Comparison of ENCODE assay signal across 8 mouse cellular contexts in the genomic region with DNA sequence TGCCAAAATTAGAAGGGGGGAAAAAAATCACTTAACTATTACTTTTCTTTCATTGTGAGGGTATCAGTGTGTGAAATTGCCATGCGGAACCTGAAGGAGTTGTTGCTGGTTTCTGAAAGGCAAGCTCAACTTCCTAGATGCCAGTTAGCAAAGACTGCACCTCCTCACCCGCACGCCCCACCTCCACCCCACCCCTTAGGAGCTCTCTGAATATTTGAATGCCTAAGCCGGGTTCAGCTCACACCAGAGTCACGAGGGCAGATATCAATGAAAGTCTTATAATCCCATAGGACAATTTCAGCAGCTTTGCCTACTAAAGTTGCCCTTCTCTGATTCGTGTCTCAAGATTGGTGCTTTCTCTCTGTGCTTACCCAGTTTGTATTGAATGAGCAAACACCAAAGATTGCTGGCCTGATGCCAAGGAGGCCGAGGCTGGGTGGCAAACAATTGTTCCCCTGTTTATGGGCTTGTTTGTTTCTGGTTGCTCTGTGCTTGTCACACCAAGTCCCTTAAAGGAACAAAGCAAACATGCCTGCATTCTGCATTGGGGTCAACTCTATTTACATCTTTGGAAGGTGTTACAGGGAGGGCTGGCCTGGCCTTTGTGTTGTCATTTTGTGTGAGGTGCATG. TPM values are rescaled to one million over a fixed set of nuclear protein-coding genes. Genes with fewer than 3 reads are reported as not detected.
A peak's percentile ranks its signal among the peaks of the same experiment; 100 is the strongest.
DNase-seq lines count a peak whose midpoint lies in the region; ATAC-seq lines count a peak whose summit lies in the region.

No protein-coding gene starts in this region.

- H3K4me3 ChIP-seq in neural tube, embryonic 11.5 days (ENCODE audit: low read depth, low read length), result no peak overlapping the region
- H3K4me3 ChIP-seq in forebrain, embryonic 10.5 days, result no peak overlapping the region
- no peak overlapping the region for H3K4me3 ChIP-seq in hindbrain, embryonic 15.5 days
- H3K4me3 ChIP-seq in neural tube, embryonic 13.5 days, result no peak overlapping the region

- intact Hi-C loops in left cerebral cortex, postnatal 14 days (cut with DNase I), result no loop called here

- H3K27ac ChIP-seq in neural tube, embryonic 11.5 days (ENCODE audit: low read depth, low read length), result no peak overlapping the region
- H3K27ac ChIP-seq in forebrain, embryonic 10.5 days, result peak overlapping the region; percentile 44; the same call in 1 of the 2 replicates
- 0 out of 2 replicates have a peak overlapping the region, but pooled peaks have one; percentile 28 for H3K27ac ChIP-seq in hindbrain, embryonic 15.5 days (replicated peaks)
- H3K27ac ChIP-seq in neural tube, embryonic 13.5 days (replicated peaks), result peak overlapping the region; percentile 43; the same call in 1 of the 2 replicates

- peak; percentile 37 for DNase-seq in neural tube, embryonic 11.5 days (ENCODE audit: low spot score)
- no peak for DNase-seq in neural tube, embryonic 10.5 days (ENCODE audit: extremely low spot score, low spot score)
- DNase-seq in forebrain, embryonic 10.5 days (ENCODE audit: extremely low spot score, low spot score), result no peak
- peak; percentile 41 to 64 for DNase-seq in left cerebral cortex, postnatal 14 days (ENCODE audit: low spot score in 2 of 2)
- no peak for DNase-seq in T-cell, adult 2 months (ENCODE audit: low spot score)

- WGBS in neural tube, embryonic 11.5 days, result 50% methylated on average over 7 of the region's 7 CpGs
- WGBS in forebrain, embryonic 10.5 days, result 64% methylated on average over 7 of the region's 7 CpGs
- WGBS in hindbrain, embryonic 15.5 days, result 23% methylated on average over 7 of the region's 7 CpGs
- 32% methylated on average over 7 of the region's 7 CpGs for WGBS in neural tube, embryonic 13.5 days

- H3K36me3 ChIP-seq in neural tube, embryonic 11.5 days (ENCODE audit: control insufficient read depth, insufficient read depth, low read length), result no peaks in the 10 kb centered on the region
- no peaks in the 10 kb centered on the region for H3K36me3 ChIP-seq in forebrain, embryonic 10.5 days (replicated peaks)
- H3K36me3 ChIP-seq in hindbrain, embryonic 15.5 days, result no peaks in the 10 kb centered on the region
- no peaks in the 10 kb centered on the region for H3K36me3 ChIP-seq in neural tube, embryonic 13.5 days

- ATAC-seq in neural tube, embryonic 11.5 days (ENCODE audit: insufficient read depth, low FRiP score, low TSS enrichment), result no peak
- ATAC-seq in hindbrain, embryonic 15.5 days (ENCODE audit: low FRiP score, low read depth), result no peak
- no peak for ATAC-seq in neural tube, embryonic 13.5 days (ENCODE audit: low read depth)
- no peak for ATAC-seq in erythroblast, adult 5-6 weeks (replicated peaks; ENCODE audit: low FRiP score, poor library complexity, severe bottlenecking)

- H3K9me3 ChIP-seq in neural tube, embryonic 11.5 days (ENCODE audit: control insufficient read depth, low read length), result no peaks in the 10 kb centered on the region
- no peaks in the 10 kb centered on the region for H3K9me3 ChIP-seq in forebrain, embryonic 10.5 days
- no peaks in the 10 kb centered on the region for H3K9me3 ChIP-seq in hindbrain, embryonic 15.5 days
- H3K9me3 ChIP-seq in neural tube, embryonic 13.5 days, result no peaks in the 10 kb centered on the region

- H3K9ac ChIP-seq in neural tube, embryonic 11.5 days (ENCODE audit: low read length), result no peak overlapping the region
- H3K9ac ChIP-seq in hindbrain, embryonic 15.5 days, result no peak overlapping the region
- H3K9ac ChIP-seq in neural tube, embryonic 13.5 days, result no peak overlapping the region

- no peaks in the 10 kb centered on the region for H3K27me3 ChIP-seq in neural tube, embryonic 11.5 days (ENCODE audit: control insufficient read depth, insufficient read depth, low read length)
- peaks cover 5% of the 10 kb centered on the region; the same call in 1 of the 2 replicates for H3K27me3 ChIP-seq in forebrain, embryonic 10.5 days (ENCODE audit: poor library complexity, severe bottlenecking)
- H3K27me3 ChIP-seq in hindbrain, embryonic 15.5 days, result no peaks in the 10 kb centered on the region
- no peaks in the 10 kb centered on the region for H3K27me3 ChIP-seq in neural tube, embryonic 13.5 days

- H3K4me2 ChIP-seq in neural tube, embryonic 11.5 days (ENCODE audit: low read depth), result no peak overlapping the region
- H3K4me2 ChIP-seq in hindbrain, embryonic 15.5 days, result peak overlapping the region; percentile 1; the same call in 1 of the 2 replicates
- H3K4me2 ChIP-seq in neural tube, embryonic 13.5 days, result 0 out of 2 replicates have a peak overlapping the region, but pooled peaks have one; percentile 16

- H3K4me1 ChIP-seq in neural tube, embryonic 11.5 days (ENCODE audit: control insufficient read depth, insufficient read depth, low read length), result no peaks in the 10 kb centered on the region
- H3K4me1 ChIP-seq in forebrain, embryonic 10.5 days, result peaks cover 31% of the 10 kb centered on the region
- H3K4me1 ChIP-seq in hindbrain, embryonic 15.5 days (replicated peaks), result peaks cover 13% of the 10 kb centered on the region
- peaks cover 30% of the 10 kb centered on the region for H3K4me1 ChIP-seq in neural tube, embryonic 13.5 days (replicated peaks)

RNA-seq across cellular contexts. Expression of a gene that starts 4.6 kb away (rescaled TPM):
- polyA plus RNA-seq in neural tube, embryonic 11.5 days (2014; fragmentation: Nextera tagmentation; extraction: Ambion mirVana), result not detected in 2 replicates
- 0.15 TPM in 1 of 2 replicates, not detected in the other for polyA plus RNA-seq in forebrain, embryonic 10.5 days (2016; fragmentation: Nextera tagmentation; extraction: Ambion mirVana)
- polyA plus RNA-seq in hindbrain, embryonic 15.5 days (2015; fragmentation: Nextera tagmentation; extraction: Ambion mirVana), result 0.10 TPM in 1 of 2 replicates, not detected in the other
- not detected for total RNA-seq in left cerebral cortex, postnatal 14 days (2021)
- 0.18 TPM in 1 of 2 replicates, not detected in the other for polyA plus RNA-seq in neural tube, embryonic 13.5 days (2015; fragmentation: Nextera tagmentation; extraction: Ambion mirVana)
- not detected in 2 replicates for total RNA-seq in erythroblast, adult 5-6 weeks (2015; ENCODE audit: low replicate concordance)
- not detected in 2 replicates for total RNA-seq in erythroblast, adult 5-6 weeks (2017; ENCODE audit: low replicate concordance)

Comparison
In these comparisons a context has a peak if more than half of its experiments do, and no peak if none do; other contexts are left out.
1. DNase-seq: peak in neural tube, embryonic 11.5 days (single experiment) and left cerebral cortex, postnatal 14 days (2 of 2); none in neural tube, embryonic 10.5 days (single experiment), forebrain, embryonic 10.5 days (single experiment) and T-cell, adult 2 months (single experiment).